Mouse (Mus musculus): ENCODE results near the gene Cfap52. TPM values are rescaled to one million over a fixed set of nuclear protein-coding genes. Genes with fewer than 3 reads are reported as not detected.

Cfap52 gene
- total RNA-seq, 2 experiments from 2014 or later: 0.15 TPM; not detected in 1

GRCm38 (mm10) chr11:67926348-67927055 is 38.9 kb downstream of the Cfap52 start:
- no peak for DNase-seq

- no peak for DNase-seq
These were observed 40.5 kb downstream of the Cfap52 start for GRCm38 (mm10) chr11:67925000-67925399.

GRCm38 (mm10) chr11:67923720-67924119 is 41.7 kb downstream of the Cfap52 start:
- no peak for DNase-seq

- DNase-seq: peak; percentile 82 to 83
These were observed 42.7 kb downstream of the Cfap52 start for GRCm38 (mm10) chr11:67922755-67923125.

- peak; percentile 75 to 88 for DNase-seq
These were observed 43.4 kb downstream of the Cfap52 start, which contains the start of gene Usp43 for GRCm38 (mm10) chr11:67921827-67922754. Gene Usp43, minus strand, starts transcription at chr11:67922153.

GRCm38 (mm10) chr11:67921091-67921826 is 44.2 kb downstream of the Cfap52 start:
- peak; percentile 54 to 60 for DNase-seq

- DNase-seq: no peak
These were observed 45.1 kb downstream of the Cfap52 start for GRCm38 (mm10) chr11:67920226-67920960.

- DNase-seq: peak in 1 of 2 experiments; percentile 16
These were observed 45.9 kb downstream of the Cfap52 start for GRCm38 (mm10) chr11:67919593-67919992.

GRCm38 (mm10) chr11:67917126-67917525 is 48.3 kb downstream of the Cfap52 start:
- peak in 1 of 2 experiments; percentile 42 for DNase-seq

- DNase-seq: no peak
These were observed 54.4 kb downstream of the Cfap52 start for GRCm38 (mm10) chr11:67911074-67911473.

- no peak for DNase-seq
These were observed 61.7 kb downstream of the Cfap52 start for GRCm38 (mm10) chr11:67903756-67904155.

GRCm38 (mm10) chr11:67897064-67897560 is 68.3 kb downstream of the Cfap52 start:
- DNase-seq: peak; percentile 88 to 90

GRCm38 (mm10) chr11:67895641-67896040 is 69.8 kb downstream of the Cfap52 start:
- DNase-seq: no peak

GRCm38 (mm10) chr11:67888521-67888920 is 76.9 kb downstream of the Cfap52 start:
- DNase-seq: no peak

GRCm38 (mm10) chr11:67885921-67886320 is 79.5 kb downstream of the Cfap52 start:
- DNase-seq: no peak

Other genes with a start within 250 kb of the Cfap52 start
- not detected for gene Glp2r, start 194.5 kb downstream of the Cfap52 start, total RNA-seq (2021)
- not detected for gene Gsg1l2, start 191.0 kb downstream of the Cfap52 start, total RNA-seq (2021)
- 100 to 1,000 TPM; 210 to 223 TPM for gene Dhrs7c, start 167.5 kb downstream of the Cfap52 start, total RNA-seq (2021)
- gene Usp43, start 43.5 kb downstream of the Cfap52 start, total RNA-seq (2021): 1 to 10 TPM in 1 of 2 experiments, under 1 TPM in 1; 0.94 to 1.4 TPM
- gene Stx8, start 542 bp upstream of the Cfap52 start, total RNA-seq (2021): 10 to 100 TPM; 26.2 to 29.9 TPM